Mouse (Mus musculus): ENCODE measurements at regions not wholly inside any gene's neighbourhood (a gene's known extent, or its start where the extent isn't known, plus 50 kb on each side); places are given as distances from the start of the nearest gene placed in this dataset.

DNA sequence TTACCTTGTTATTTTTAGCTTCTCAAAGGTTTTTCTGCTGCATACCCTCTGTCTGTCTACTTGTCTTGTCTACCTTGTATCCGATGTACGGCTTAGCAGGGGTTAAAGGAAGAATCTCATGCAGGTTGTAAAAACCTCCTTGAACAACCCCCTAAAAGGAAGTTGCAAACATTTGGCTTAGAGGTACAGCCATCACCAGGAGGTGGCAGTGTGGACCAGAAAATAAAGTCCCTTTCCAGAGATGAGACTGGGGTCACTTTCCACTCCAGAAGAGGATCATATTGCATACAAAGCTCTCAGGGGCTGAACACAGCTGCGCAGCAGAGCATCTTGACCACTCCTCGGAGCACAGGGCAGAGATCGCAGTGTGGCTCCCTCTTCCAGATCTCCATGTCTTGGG, 109.0 kb upstream of the Ralgapa2 start:
- Histone ChIP-seq H3K36me3 (replicated peaks in 1 of 2; ENCODE audit: control insufficient read depth in 1 of 2, insufficient read depth in 1 of 2, low read length in 1 of 2) (no peaks in the 10 kb centered on the region), H3K4me2 (ENCODE audit: insufficient read depth, low read depth, poor library complexity, severe bottlenecking) (peak overlapping the region; percentile 47), H3K4me1 (ENCODE audit: control insufficient read depth in 1 of 2, insufficient read depth in 2 of 2) (peaks cover 0 to 11% of the 10 kb centered on the region in 2 experiments; a peak in 2 of 4 replicates), H3K4me3 (replicated peaks in 1 of 3; ENCODE audit: low read depth in 2 of 3, low read length in 2 of 3, poor library complexity in 1 of 3) (no peak overlapping the region), H3K9ac (ENCODE audit: insufficient read depth, low read depth) (no peak overlapping the region), H3K27ac (ENCODE audit: insufficient read depth, low read depth) (no peak overlapping the region), H3K79me2 (replicated peaks; ENCODE audit: control insufficient read depth, extremely low read depth, insufficient read depth, poor library complexity, severe bottlenecking) (no peaks in the 10 kb centered on the region), H3K9me3 (replicated peaks; ENCODE audit: low read length) (no peaks in the 10 kb centered on the region), H3K27me3 (replicated peaks) (no peaks in the 10 kb centered on the region)
- DNase-seq (ENCODE audit: extremely low read depth) = peak; percentile 71
- TF ChIP-seq ZKSCAN1 (IDR thresholded peaks at IDR 0.05; ENCODE audit: borderline replicate concordance, low read depth, low read length) = no peak
- TF ChIP-seq BHLHE40 (IDR thresholded peaks at IDR 0.05; ENCODE audit: low read depth, low read length) = no peak
- TF ChIP-seq RCOR1 (conservative IDR thresholded peaks at IDR 0.05; ENCODE audit: low read depth, low read length) = no peak
- TF ChIP-seq ZMIZ1 (IDR thresholded peaks at IDR 0.05; ENCODE audit: low read depth, low read length) = no peak
- peak; percentile 82 for TF ChIP-seq RAD21 (IDR thresholded peaks at IDR 0.05; ENCODE audit: low read depth, low read length)
- no peak for TF ChIP-seq HCFC1 (IDR thresholded peaks at IDR 0.05; ENCODE audit: low read depth, low read length)
- TF ChIP-seq TCF12 (IDR thresholded peaks at IDR 0.05; ENCODE audit: low read depth, low read length) = peak; percentile 19; the same call in 1 of the 2 replicates
- peak; percentile 30; the same call in 1 of the 2 replicates for TF ChIP-seq ELF1 (IDR thresholded peaks at IDR 0.05; ENCODE audit: low read depth, low read length)
- TF ChIP-seq TBP (conservative IDR thresholded peaks at IDR 0.05; ENCODE audit: low read depth, low read length) = no peak
- no peak for TF ChIP-seq JUND (conservative IDR thresholded peaks at IDR 0.05; ENCODE audit: low read depth, low read length)
- no peak for TF ChIP-seq ETS1 (conservative IDR thresholded peaks at IDR 0.05; ENCODE audit: low read depth, low read length)
- TF ChIP-seq MAX (IDR thresholded peaks at IDR 0.05; ENCODE audit: low read length) = no peak
- TF ChIP-seq KAT2A (IDR thresholded peaks at IDR 0.05; ENCODE audit: insufficient replicate concordance, low read length) = no peak
- TF ChIP-seq POLR2AphosphoS2 (IDR thresholded peaks at IDR 0.05; ENCODE audit: low read depth, low read length) = no peak
- TF ChIP-seq PAX5 (IDR thresholded peaks at IDR 0.05; ENCODE audit: low read length) = no peak
- TF ChIP-seq MEF2A (IDR thresholded peaks at IDR 0.05; ENCODE audit: borderline replicate concordance, low read depth, low read length) = no peak
- TF ChIP-seq E2F4 (IDR thresholded peaks at IDR 0.05; ENCODE audit: insufficient replicate concordance, low read depth, low read length) = no peak
- no peak for TF ChIP-seq JUN (IDR thresholded peaks at IDR 0.05; ENCODE audit: insufficient read depth, low read depth, low read length)
- TF ChIP-seq ZC3H11A (IDR thresholded peaks at IDR 0.05; ENCODE audit: low read depth, low read length) = 0 out of 2 replicates have a peak, but pooled peaks have one; percentile 15
- 0 out of 2 replicates have a peak, but pooled peaks have one; percentile 19 for TF ChIP-seq NRF1 (IDR thresholded peaks at IDR 0.05; ENCODE audit: low read depth, low read length)
- no peak for TF ChIP-seq CHD2 (IDR thresholded peaks at IDR 0.05; ENCODE audit: low read length)
- TF ChIP-seq MAFK (IDR thresholded peaks at IDR 0.05; ENCODE audit: insufficient replicate concordance, low read length) = no peak
- no peak for TF ChIP-seq POLR2A (IDR thresholded peaks at IDR 0.05; ENCODE audit: low read depth, low read length)
- no peak for TF ChIP-seq MXI1 (IDR thresholded peaks at IDR 0.05; ENCODE audit: low read depth, low read length)
- TF ChIP-seq ZNF384 (IDR thresholded peaks at IDR 0.05; ENCODE audit: low read depth, low read length) = no peak
- peak; percentile 68 for TF ChIP-seq SMC3 (IDR thresholded peaks at IDR 0.05; ENCODE audit: low read depth, low read length)
- TF ChIP-seq IRF4 (IDR thresholded peaks at IDR 0.05; ENCODE audit: low read depth, low read length) = peak; percentile 22; the same call in 1 of the 2 replicates
- TF ChIP-seq CHD1 (IDR thresholded peaks at IDR 0.05; ENCODE audit: low read depth, low read length) = no peak
- TF ChIP-seq GABPA (IDR thresholded peaks at IDR 0.05; ENCODE audit: insufficient replicate concordance, low read depth, low read length) = no peak
- TF ChIP-seq USF1 (IDR thresholded peaks at IDR 0.05; ENCODE audit: low read depth, low read length) = no peak
- TF ChIP-seq EP300 (IDR thresholded peaks at IDR 0.05; ENCODE audit: low read length) = no peak
- no peak for TF ChIP-seq SIN3A (IDR thresholded peaks at IDR 0.05; ENCODE audit: low read length)
- TF ChIP-seq CTCF (conservative IDR thresholded peaks at IDR 0.05 in 1 of 2, IDR thresholded peaks at IDR 0.05 in 1 of 2; ENCODE audit: low read depth in 2 of 2, low read length in 2 of 2) = peak; percentile 60 to 82; a peak in 3 of 4 replicates
- TF ChIP-seq UBTF (IDR thresholded peaks at IDR 0.05; ENCODE audit: low read depth, low read length) = no peak
- no peak for TF ChIP-seq USF2 (conservative IDR thresholded peaks at IDR 0.05; ENCODE audit: low read depth, low read length)
- TF ChIP-seq NELFE (IDR thresholded peaks at IDR 0.05; ENCODE audit: low read depth, low read length) = no peak
- 0 out of 2 replicates have a peak, but pooled peaks have one; percentile 27 for TF ChIP-seq MAZ (IDR thresholded peaks at IDR 0.05; ENCODE audit: low read depth, low read length)
- TF ChIP-seq MYC (IDR thresholded peaks at IDR 0.05; ENCODE audit: low read depth, low read length) = no peak
- dilution Hi-C loops (cut with MboI; ENCODE audit: extremely low pct_ligation_motif_present, extremely low pct_unique_long_range_greater_than_20kb, low sequenced_read_pairs) = no loop called here
- in situ Hi-C loops (cut with MboI; ENCODE audit: low pct_ligation_motif_present, low pct_unique_long_range_greater_than_20kb, low sequenced_read_pairs) = loop anchor here (25.0 kb wide), 2 partner anchors 341 to 659 kb away; no protein-coding TSS in a partner anchor

All from CH12.LX (cell line).